Mouse (Mus musculus): Measurements from ENCODE around the gene Trak1.

The Trak1 gene

DNA sequence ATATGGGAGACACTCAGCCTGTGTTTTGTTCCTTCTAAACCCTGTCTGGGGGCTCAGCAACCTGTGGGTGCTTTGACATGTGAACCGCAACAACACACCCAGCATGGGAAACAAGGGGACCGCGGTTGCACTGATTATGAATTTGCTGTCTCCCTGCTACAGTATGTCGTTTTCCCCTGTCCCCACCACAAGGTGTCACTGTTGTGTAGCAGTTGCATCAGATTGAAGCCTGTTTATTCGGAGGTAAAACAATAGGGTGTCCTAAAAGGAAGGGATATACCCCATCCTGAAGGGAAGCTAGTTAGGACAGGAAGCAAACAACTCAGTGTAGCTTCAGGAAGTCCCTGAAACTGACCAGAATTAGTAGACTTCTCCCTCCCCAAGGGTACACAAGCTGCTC, 182.2 kb downstream of the Trak1 start:
- DNase-seq (ENCODE audit: low read depth, low spot score): peak; percentile 79

DNA sequence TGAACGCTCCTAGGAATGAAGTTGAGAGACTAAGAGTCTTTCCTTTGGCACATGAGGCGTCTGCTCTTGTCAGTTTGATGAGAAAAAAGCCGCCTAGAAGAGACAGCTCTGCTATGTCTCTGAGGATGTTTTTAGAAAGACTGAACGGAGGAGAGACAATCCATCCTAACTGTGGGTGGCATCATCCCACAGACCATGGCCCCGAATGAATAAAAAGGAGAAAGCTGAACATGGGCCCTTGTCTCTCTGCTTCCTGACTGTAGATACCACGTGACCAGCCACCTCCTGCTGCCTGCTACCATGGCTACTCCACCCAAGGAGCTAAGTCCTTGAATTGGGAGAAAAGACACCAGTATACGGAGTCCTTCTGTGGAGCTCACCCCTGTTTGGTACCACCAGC, 189.9 kb downstream of the Trak1 start:
- DNase-seq (ENCODE audit: low read depth, low spot score): no peak

DNA sequence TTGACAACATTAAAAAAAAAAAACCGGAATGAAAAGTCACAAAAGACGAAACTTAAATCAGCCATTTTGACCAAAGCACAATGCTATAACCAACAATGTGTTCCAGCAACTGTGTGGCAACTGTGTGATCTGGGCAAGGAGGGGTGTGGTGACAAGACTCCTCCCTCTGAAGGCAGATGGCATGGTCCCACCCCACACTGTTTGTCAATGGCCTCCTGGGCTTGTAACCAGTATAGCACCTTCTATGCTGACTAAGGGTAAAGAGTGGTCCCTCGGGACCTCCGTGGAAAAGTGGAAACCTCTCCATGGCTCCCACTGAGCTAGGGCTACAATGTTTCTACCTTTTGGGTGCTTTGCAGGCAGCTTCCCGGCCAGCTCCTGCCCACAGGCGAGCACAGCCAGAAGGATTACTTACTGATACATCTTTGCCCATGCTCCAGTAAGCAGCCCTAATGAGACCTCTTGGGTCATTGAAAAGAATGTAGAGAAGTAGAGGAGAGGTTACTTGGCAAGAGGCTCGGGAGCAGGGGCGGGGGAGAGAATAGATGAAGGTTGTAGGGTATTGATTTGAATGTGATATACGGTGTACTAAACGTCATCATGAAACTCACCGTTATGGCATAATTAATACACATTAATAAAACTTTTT, 194.4 kb downstream of the Trak1 start:
- no peak for DNase-seq (ENCODE audit: low read depth, low spot score)

DNA sequence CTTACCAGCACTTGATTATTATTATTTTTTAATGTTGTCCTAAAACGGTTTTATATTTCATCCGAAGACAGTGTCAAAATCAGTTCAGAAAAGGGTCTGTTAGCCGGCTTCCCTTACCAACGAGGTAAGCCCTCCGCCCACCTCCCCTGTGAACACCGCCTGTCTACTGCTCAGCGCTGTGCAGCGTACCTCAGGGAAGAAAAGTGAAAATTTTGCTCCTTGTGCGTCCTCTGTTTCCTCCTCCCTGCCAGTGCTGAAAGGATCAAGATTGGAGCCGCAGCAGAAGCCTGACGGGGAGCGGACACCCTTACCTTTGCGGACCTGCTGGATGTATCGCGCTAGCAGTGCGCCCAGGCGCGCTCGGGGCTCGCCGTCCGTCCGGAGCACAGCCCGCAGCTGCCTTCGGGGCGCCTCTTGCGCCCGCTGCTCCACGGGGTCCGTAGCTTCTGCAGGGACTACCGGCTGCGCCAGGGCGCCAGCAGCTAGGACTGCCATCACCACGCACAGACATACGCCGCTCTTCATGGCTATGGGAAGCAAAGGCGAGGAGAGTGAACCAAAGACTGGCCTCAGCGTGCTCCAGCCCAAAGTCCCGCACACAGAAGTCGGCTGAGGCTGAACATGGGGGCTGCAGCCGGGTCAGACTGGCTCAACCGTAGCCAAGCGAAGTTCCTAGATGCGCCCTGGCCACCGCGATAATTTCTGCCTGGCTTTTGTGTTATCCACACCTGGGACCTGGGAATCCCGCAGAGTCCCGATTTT, 196.9 kb downstream of the Trak1 start:
- DNase-seq (ENCODE audit: low read depth, low spot score): no peak

DNA sequence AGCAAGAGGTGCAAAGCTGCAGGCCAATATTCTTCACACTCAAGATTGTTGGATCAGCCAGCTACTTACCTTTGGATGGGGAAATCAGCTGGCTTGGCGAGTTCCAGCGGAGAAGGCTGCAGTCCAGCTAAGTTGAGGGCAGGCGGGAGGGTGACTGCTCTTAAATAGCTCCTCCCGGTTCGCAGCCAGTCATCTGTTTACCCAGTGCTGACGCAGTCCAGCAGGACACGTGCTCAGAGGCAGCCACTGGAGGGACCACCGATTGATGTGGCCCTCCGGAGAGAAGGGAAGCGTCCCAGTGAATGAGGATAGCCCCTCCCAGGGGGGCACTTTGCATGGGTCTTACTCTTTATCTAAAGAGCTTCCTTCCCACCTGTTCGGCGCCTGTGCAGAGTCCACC, 198.2 kb downstream of the Trak1 start, which contains the start of gene Cck:
Cck (minus strand) TSS at position 166 of the 400 bp plus-strand sequence.
- no peak for DNase-seq (ENCODE audit: low read depth, low spot score)

DNA sequence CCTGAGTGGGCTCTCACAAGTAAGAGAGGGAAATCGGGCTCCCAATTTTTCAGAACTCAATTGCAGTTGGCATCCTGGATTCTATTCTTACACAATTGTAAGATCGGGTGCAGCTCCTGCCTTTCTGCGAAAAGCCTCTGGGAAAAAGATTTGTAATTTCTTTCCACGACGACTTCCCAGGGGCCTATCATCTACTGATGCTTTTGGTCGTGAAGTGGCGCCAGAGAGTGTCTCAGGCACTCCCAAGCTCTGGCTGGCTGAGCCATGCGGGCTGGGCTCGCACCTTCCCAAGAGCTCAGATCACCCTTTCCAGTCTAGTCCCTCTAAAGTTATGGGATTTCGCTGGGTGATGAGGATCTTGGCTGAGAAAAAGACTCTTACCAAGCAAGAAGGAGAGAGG, 198.8 kb downstream of the Trak1 start:
- DNase-seq (ENCODE audit: low read depth, low spot score): no peak

DNA sequence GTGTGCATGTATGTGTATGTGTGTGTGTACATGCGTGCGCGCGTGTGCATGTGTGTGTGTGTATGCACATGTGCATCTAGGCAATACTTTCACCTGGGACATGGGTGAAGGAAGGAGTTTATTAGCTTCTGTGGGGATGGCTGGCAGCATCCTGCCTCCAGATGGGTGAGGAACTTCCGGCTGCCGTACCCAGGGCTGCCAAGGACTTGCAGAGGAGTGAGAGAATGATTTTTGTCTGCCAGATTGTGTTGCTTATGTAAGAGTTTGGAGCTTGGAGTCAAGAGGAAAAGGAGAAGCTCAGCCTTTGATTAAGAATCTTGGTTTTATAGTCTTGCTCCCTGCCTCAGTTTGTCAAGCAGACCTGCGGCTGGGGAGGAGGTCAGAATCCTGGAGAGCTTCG, 208.0 kb downstream of the Trak1 start:
- DNase-seq (ENCODE audit: low read depth, low spot score): no peak

DNA sequence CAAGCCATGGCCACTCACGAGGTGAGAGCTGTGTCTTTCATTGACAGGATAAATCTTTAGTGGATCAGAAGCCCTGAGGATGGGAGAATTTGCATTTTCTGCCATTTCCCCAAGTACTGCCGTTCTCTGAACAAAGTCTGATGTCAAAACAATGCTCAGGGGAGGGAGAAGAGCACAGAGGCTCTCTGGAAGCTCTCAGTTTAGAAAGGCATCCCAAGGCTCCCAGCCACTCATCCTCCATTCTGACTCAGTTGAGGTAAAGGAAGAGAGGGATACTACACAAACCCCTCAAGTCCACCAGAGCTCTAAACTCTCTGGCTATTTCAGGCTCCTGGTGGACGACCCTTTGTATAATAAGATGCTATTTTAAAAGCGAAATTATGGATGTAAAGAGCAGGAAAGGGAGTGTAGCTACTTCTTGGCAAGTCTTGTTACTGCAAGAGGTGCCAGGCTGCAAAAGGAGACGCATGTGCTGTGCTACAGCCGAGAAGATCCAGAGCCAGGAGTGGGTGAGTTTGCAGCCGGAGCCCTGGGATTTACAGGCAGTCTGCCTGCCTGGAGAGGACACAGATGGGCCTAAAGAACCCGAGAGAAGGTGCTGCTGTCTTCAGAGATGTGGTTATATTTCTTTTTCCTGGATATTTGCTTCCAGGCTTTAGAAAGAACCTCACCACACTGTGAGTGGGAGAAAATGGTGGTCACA, 209.3 kb downstream of the Trak1 start:
- DNase-seq (ENCODE audit: low read depth, low spot score): no peak

DNA sequence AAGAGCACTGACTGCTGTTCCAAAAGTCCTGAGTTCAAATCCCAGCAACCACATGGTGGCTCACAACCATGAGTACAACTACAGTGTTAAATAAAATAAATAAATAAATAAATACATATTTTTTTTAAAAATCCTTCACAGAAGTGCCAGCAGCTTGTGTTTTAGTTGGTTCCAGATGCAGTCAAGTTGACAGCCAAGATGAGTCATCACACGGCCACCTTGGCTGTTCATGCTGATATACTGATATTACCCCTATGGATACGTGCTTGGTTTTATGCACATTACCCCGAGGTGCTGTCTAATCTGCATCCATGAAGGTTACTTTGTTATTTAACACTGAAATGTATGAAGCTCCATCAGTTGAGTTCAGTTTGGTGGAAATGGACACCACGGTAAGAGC, 214.6 kb downstream of the Trak1 start:
- DNase-seq (ENCODE audit: low read depth, low spot score): no peak

DNA sequence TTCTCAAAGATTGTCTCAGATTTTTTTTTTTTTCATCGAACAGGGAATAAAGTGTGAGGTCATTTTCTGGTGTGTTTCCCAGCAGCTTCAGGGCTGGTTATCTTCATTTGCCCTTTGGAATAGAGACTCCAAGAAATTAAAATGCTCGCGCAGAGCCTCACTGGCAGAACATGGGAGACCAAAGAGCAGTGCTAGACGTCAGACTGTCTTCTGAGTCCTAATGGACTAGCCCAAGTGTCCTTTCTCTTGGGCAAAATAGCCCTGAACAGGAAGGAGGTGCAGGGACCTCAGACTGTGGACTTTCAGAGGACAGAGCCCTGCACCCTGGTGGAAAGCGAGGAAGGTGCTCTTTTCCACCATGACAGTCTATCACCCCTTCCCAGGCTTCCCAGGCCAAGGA, 217.2 kb downstream of the Trak1 start:
- DNase-seq (ENCODE audit: low read depth, low spot score): no peak

DNA sequence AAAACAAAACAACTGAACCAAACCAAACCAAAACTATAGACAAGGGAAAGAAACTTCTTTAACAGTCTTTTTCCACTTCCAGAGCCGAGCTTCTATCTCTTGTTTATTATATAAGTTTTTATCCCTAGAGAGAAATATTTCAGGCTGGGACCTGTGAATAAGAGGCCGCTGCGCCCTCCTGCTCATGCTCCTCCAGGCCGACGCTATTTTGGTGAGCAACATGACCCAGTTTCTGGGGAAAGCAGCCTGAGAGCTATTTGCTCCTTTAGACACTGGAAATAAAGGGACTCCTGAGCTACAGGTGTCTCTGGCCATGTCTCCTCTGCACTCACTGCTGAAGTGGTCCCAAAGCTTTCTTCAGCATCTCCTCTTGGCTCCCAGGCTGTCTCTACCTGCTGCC, 222.7 kb downstream of the Trak1 start:
- DNase-seq (ENCODE audit: low read depth, low spot score): no peak

All from embryo, embryonic 11.5 days (tissue).